Mouse (Mus musculus) left cerebral cortex, adult 2 months (tissue): Measurements from ENCODE around the gene Rnf7. TPM values are rescaled to one million over a fixed set of nuclear protein-coding genes. Genes with fewer than 3 reads are reported as not detected.
"Not testable (repeated sequence)": the region's sequence is repeated elsewhere in the genome, so short reads cannot be mapped to it uniquely, and the experiment has no call there.

Experiments used
- DNase-seq, 2 experiments: peaks; one replicate each; pipeline ENCODE4 v3.0.0; 2021 to 2022; ENCODE audit warnings: low spot score in 2 of 2, mixed read lengths in 1 of 2; ENCODE audit errors: extremely low spot score in 1 of 2
- H3K27ac ChIP-seq: fragments of 200-600 bp; 2 replicates; pipeline ENCODE4 v1.8.1; 2022
- H3K4me3 ChIP-seq: fragments of 200-600 bp; 2 replicates; pipeline ENCODE4 v1.8.1; 2022
- CTCF ChIP-seq: fragments of 200-600 bp; IDR thresholded peaks from 2 replicates; pipeline ENCODE4 v1.8.1; 2022; ENCODE audit warnings: antibody characterized with exemption, mild to moderate bottlenecking, moderate library complexity
- intact Hi-C: fragments of 180-260 bp; cut with DNase I; formaldehyde crosslinking; loops from one replicate; pipeline ENCODE4 v1.15.1; 2025
- total RNA-seq, 2 experiments: library from RNA; stranded (reverse); gene quantifications; 2 replicates each; pipeline ENCODE4 v1.2.3; 2021

Rnf7 gene
- total RNA-seq, 2 experiments from 2014 or later: 59.5 to 67.7 TPM

GRCm38 (mm10) chr9:96504116-96504895 lies 25.8 kb upstream of the Rnf7 start:
- intact Hi-C loops: loop anchor here (5.0 kb wide), 1 partner anchor 48 kb away; no protein-coding TSS in a partner anchor
- Histone ChIP-seq H3K4me3 (no peak overlapping the region), H3K27ac (no peak overlapping the region)
- DNase-seq: no peak
- no peak for TF ChIP-seq CTCF

- no peak for DNase-seq
- no peak overlapping the region for H3K4me3 ChIP-seq
- intact Hi-C loops: loop anchor here (5.0 kb wide), 1 partner anchor 49 kb away; no protein-coding TSS in a partner anchor
- H3K27ac ChIP-seq: no peak overlapping the region
- no peak for TF ChIP-seq CTCF
These were observed 24.6 kb upstream of the Rnf7 start for GRCm38 (mm10) chr9:96502856-96503610.

DNA sequence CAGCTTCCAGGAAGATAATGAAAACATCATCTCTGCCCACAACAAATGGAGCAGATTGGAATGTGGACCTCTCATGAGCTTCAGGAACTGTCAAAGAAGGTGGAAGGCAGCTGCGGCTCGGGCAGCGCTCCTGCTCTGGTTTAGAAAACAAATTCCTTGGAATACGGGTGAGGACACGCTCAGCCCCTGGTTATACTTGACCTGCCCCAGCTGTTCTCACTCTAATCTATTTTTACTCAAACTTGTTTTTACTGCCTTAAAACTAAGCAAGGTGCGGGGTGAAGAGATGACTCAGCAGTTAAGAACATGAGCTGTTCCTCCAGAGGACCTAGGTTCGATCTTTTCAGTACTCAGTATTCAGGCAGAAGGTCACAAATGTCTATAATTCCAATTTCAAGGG lies 22.7 kb upstream of the Rnf7 start:
- intact Hi-C loops: loop anchor here (5.0 kb wide), 1 partner anchor 51 kb away; no protein-coding TSS in a partner anchor
- Histone ChIP-seq H3K4me3 (no peak overlapping the region), H3K27ac (no peak overlapping the region)
- DNase-seq: no peak
- TF ChIP-seq CTCF: no peak

DNA sequence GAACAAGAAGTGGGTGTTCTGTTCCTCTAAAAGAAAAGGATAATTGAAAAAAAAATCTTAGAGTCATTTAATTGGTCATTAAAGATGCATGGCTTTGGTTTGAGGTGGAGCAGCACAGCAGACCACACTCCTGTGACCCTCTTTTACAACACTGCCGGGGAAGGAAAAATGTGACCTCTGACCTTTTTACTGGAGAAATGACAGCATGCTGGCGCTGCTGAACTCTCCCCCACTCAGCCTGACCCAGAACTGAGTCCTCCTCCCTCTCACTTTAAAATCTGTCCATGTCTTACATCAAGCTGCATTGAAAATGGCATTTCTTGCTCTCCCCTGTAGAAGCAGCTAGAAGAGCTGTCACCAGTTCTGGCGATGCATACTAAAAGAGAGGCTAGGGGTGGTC lies 14.7 kb upstream of the Rnf7 start:
- Histone ChIP-seq H3K4me3 (no peak overlapping the region), H3K27ac (no peak overlapping the region)
- intact Hi-C loops: loop anchor here (5.0 kb wide), 1 partner anchor 211 kb away; no protein-coding TSS in a partner anchor
- no peak for TF ChIP-seq CTCF
- no peak for DNase-seq

- intact Hi-C loops: loop anchor here (1.0 to 5.0 kb wide), 2 partner anchors 142 to 210 kb away; no protein-coding TSS in a partner anchor
- Histone ChIP-seq H3K27ac (no peak overlapping the region), H3K4me3 (no peak overlapping the region)
- no peak for DNase-seq
- peak; percentile 80 for TF ChIP-seq CTCF
These were observed 13.3 kb upstream of the Rnf7 start for GRCm38 (mm10) chr9:96491810-96492209.

DNA sequence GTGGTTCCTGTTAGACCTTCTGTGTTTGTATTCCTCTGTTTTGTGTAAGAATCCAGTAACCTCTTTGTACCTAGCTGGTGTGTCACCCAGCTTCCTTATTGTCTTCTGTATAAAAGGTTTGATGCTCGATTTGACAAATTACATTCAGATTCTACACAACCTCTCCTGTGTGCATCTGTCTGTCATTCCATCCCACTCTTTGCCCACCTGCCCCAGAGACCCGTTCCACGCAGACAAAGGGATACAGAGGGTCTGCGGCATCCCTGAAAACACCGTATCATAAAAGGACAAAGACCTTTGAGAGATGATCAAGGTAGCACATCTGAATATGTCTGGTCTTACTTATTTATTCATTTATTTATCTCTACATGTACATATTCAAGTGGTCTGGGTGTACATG lies 9.4 kb upstream of the Rnf7 start:
- DNase-seq, H3K4me3 ChIP-seq, intact Hi-C loops, H3K27ac ChIP-seq: not testable (repeated sequence)

DNA sequence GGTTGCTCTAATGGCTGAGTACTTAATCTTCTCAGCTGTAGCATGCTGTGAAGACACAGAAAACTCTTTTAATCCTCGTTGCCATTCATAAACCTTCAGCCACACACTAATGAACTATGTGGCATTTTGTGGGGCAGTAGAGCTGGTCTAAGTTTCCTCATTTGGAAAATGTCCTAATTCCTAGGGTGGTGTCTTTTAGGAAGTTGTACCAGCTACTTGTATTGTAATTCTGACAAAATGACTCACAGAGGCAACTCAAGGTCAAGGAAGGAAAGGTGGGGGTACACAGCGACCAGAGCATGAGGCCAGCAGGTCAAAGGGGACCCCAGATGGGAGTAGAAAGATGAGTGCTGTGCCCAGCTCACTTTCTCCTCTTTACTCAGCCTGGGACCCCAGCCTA lies 5.2 kb upstream of the Rnf7 start:
- no peak for DNase-seq
- no peak for TF ChIP-seq CTCF
- Histone ChIP-seq H3K4me3 (no peak overlapping the region), H3K27ac (no peak overlapping the region)
- intact Hi-C loops: no loop called here

DNA sequence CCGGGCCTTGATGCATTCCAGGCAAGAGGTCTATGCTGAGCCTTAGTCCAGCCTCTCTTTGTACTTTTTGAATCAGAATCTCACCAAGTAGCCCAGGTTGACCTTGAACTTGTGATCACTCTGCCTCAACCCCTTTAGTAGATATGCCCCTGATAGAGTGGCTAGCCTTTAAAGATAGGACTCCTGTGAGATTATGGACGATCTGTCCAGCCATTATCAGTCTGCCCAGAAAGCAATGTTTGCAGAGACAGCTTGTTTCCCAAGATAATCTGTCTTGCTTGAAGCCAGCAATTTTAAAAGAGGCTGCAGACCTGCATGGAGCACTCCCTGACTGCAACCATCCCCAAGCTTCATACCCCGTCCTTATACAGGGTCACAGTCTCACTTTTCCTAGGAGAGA lies 4.6 kb upstream of the Rnf7 start:
- Histone ChIP-seq H3K4me3 (no peak overlapping the region), H3K27ac (no peak overlapping the region)
- intact Hi-C loops: no loop called here
- no peak for DNase-seq
- TF ChIP-seq CTCF: no peak

DNA sequence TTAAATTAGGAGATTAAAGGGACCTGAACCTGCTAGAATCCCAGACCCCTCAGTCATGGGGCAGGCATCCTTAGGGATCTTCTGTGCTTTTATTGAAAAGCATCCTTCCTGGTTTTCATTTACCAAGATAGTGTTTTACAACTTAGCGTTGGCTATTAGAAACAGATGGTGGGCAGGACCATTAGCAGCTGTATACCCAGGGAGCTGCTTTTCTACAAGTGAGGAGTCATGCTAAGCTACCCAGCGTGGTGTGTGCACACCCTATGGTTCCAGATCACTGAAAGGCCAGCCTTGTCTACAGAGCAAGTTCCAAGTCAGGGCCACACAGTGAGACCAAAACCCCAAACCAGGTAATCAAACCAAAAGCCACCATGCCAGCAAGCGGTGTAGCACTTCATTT lies 6.1 kb downstream of the Rnf7 start:
- DNase-seq: no peak
- TF ChIP-seq CTCF: no peak
- Histone ChIP-seq H3K27ac (0 out of 2 replicates have a peak overlapping the region, but pooled peaks have one; percentile 1), H3K4me3 (no peak overlapping the region)
- intact Hi-C loops: no loop called here

DNA sequence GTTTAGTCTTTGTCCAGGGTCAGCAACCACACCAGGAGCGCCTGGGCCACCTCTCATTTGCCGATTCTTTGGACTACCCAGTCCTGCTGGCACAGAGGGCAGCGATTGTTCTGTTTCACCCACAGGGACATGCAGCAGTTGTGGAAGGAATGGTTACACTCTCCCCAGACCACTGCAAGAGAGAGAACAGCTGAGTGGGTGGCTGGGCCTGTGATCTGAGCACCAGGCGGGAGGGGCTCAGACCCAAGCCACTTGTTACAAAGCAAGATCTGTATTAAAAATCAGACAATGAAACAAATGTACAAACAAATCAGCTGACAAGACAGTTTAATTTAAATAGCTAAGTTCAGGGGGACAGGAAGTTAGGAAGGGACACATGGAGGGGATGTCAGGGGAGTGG lies 6.8 kb downstream of the Rnf7 start:
- intact Hi-C loops, DNase-seq, H3K4me3 ChIP-seq, H3K27ac ChIP-seq: not testable (repeated sequence)

GRCm38 (mm10) chr9:96470266-96470974 lies 8.1 kb downstream of the Rnf7 start:
- TF ChIP-seq CTCF: no peak
- intact Hi-C loops: no loop called here
- DNase-seq: no peak
- no peak overlapping the region for H3K27ac ChIP-seq
- H3K4me3 ChIP-seq: no peak overlapping the region
